Mouse (Mus musculus) liver, embryonic 14.5 days (tissue): ENCODE results near the gene Hexa.

Experiments
- CTCF ChIP-seq: IDR thresholded peaks from 2 replicates; pipeline ENCODE4 v1.5.1; 2016; ENCODE audit warnings: antibody characterized with exemption, low read depth, control low read depth
- EP300 ChIP-seq: IDR thresholded peaks from 2 replicates; pipeline ENCODE4 v1.6.1; 2016; ENCODE audit warnings: antibody characterized with exemption, low read depth

GRCm38 (mm10) chr9:59578505-59578867, 39.1 kb downstream of the Hexa start:
- TF ChIP-seq CTCF, result no peak
- no peak for TF ChIP-seq EP300
